Mouse (Mus musculus) liver, embryonic 11.5 days (tissue): Measurements from ENCODE around the gene Ube2d1. TPM values are rescaled to one million over a fixed set of nuclear protein-coding genes. Genes with fewer than 3 reads are reported as not detected.

ENCODE experiments used
- ATAC-seq: fragments of 200-750 bp; cut with Nextera tagmentation; replicated peaks from 2 replicates; pipeline ENCODE4 v1.8.0; 2017; ENCODE audit warnings: moderate number of reproducible peaks, mild to moderate bottlenecking, moderate TSS enrichment, moderate library complexity; ENCODE audit not compliant: low FRiP score
- DNase-seq: peaks from one replicate; pipeline ENCODE4 v3.0.0-alpha.2; 2017; ENCODE audit warnings: low spot score
- H3K27ac ChIP-seq: fragments of 300-500 bp; sonication (generic); 2 replicates; pipeline ENCODE4 v1.5.1; 2014; ENCODE audit warnings: mild to moderate bottlenecking, low read depth, low read length, control low read depth
- H3K27me3 ChIP-seq: fragments of 300-500 bp; sonication (generic); replicated peaks from 2 replicates; pipeline ENCODE4 v1.6.1; 2014; ENCODE audit warnings: low read length, mixed read lengths; ENCODE audit not compliant: control insufficient read depth, insufficient read depth
- H3K36me3 ChIP-seq: fragments of 300-500 bp; sonication (generic); 2 replicates; pipeline ENCODE4 v1.6.1; 2014; ENCODE audit warnings: mild to moderate bottlenecking, low read length, moderate library complexity, mixed read lengths; ENCODE audit not compliant: control insufficient read depth, insufficient read depth
- H3K4me1 ChIP-seq: fragments of 300-500 bp; sonication (generic); replicated peaks from 2 replicates; pipeline ENCODE4 v1.6.1; 2014; ENCODE audit warnings: low read length, mixed read lengths; ENCODE audit not compliant: control insufficient read depth, insufficient read depth
- H3K4me2 ChIP-seq: fragments of 300-500 bp; sonication (generic); 2 replicates; pipeline ENCODE4 v1.6.1; 2014; ENCODE audit warnings: mild to moderate bottlenecking, control low read depth, moderate library complexity
- H3K4me3 ChIP-seq: fragments of 300-500 bp; sonication (generic); 2 replicates; pipeline ENCODE4 v1.5.1; 2014; ENCODE audit warnings: low read depth, low read length, control low read depth
- H3K9ac ChIP-seq: fragments of 300-500 bp; sonication (generic); 2 replicates; pipeline ENCODE4 v1.6.1; 2014; ENCODE audit warnings: low read depth, low read length, control low read depth
- H3K9me3 ChIP-seq: fragments of 300-500 bp; sonication (generic); 2 replicates; pipeline ENCODE4 v1.6.1; 2016; ENCODE audit warnings: low read length, inconsistent platforms, mixed read lengths; ENCODE audit not compliant: control insufficient read depth
- WGBS: fragments of 180-500 bp; shearing (Covaris S2); extraction: QIAGEN DNeasy Blood & Tissue Kit; methylation state at CpG from one replicate; pipeline ENCODE4 v1.1.7; 2014; 5-methylcytosine and 5-hydroxymethylcytosine counted together
- polyA plus RNA-seq: library from polyadenylated mRNA; unstranded; fragments of >200 nt; fragmentation: Nextera tagmentation; extraction: Ambion mirVana; gene quantifications from 2 replicates; pipeline ENCODE4 v1.2.1, GENCODE M21; 2014

The Ube2d1 gene
- polyA plus RNA-seq, 1 experiment from 2014 or later, result 41.6 TPM

- H3K4me2 ChIP-seq, result no peak overlapping the region
- H3K36me3 ChIP-seq, result no peaks in the 10 kb centered on the region; the same call in 1 of the 2 replicates
- ATAC-seq (no peak), DNase-seq (no peak)
- no peaks in the 10 kb centered on the region for H3K27me3 ChIP-seq
- H3K27ac ChIP-seq, result no peak overlapping the region
- 78% methylated on average over 5 of the region's 5 CpGs for WGBS
- H3K4me1 ChIP-seq, result no peaks in the 10 kb centered on the region
- no peaks in the 10 kb centered on the region for H3K9me3 ChIP-seq
- H3K4me3 ChIP-seq, result no peak overlapping the region
- H3K9ac ChIP-seq, result no peak overlapping the region
These were observed 33.2 kb downstream of the Ube2d1 start for GRCm38 (mm10) chr10:71251846-71252245.

- Histone ChIP-seq H3K27ac (no peak overlapping the region), H3K9ac (no peak overlapping the region), H3K4me2 (no peak overlapping the region), H3K27me3 (no peaks in the 10 kb centered on the region), H3K4me3 (no peak overlapping the region), H3K9me3 (no peaks in the 10 kb centered on the region), H3K4me1 (no peaks in the 10 kb centered on the region), H3K36me3 (no peaks in the 10 kb centered on the region)
- 87% methylated on average over 5 of the region's 5 CpGs for WGBS
- DNase-seq, result no peak
- ATAC-seq, result no peak
These were observed 33.8 kb downstream of the Ube2d1 start for GRCm38 (mm10) chr10:71251256-71251655.

- 85% methylated on average over 17 of the region's 17 CpGs for WGBS
- Histone ChIP-seq H3K4me3 (no peak overlapping the region), H3K27ac (no peak overlapping the region), H3K4me2 (no peak overlapping the region), H3K36me3 (no peaks in the 10 kb centered on the region), H3K9me3 (no peaks in the 10 kb centered on the region), H3K9ac (no peak overlapping the region), H3K4me1 (no peaks in the 10 kb centered on the region), H3K27me3 (no peaks in the 10 kb centered on the region)
- DNase-seq (no peak), ATAC-seq (no peak)
These were observed 34.6 kb downstream of the Ube2d1 start for GRCm38 (mm10) chr10:71250472-71250871.

GRCm38 (mm10) chr10:71249086-71249880 lies 35.8 kb downstream of the Ube2d1 start:
- Histone ChIP-seq H3K9ac (no peak overlapping the region), H3K27me3 (no peaks in the 10 kb centered on the region), H3K4me2 (no peak overlapping the region), H3K4me3 (no peak overlapping the region), H3K4me1 (no peaks in the 10 kb centered on the region), H3K9me3 (no peaks in the 10 kb centered on the region), H3K27ac (no peak overlapping the region), H3K36me3 (no peaks in the 10 kb centered on the region)
- 73% methylated on average over 10 of the region's 10 CpGs for WGBS
- DNase-seq, result no peak
- no peak for ATAC-seq

GRCm38 (mm10) chr10:71246956-71247355 lies 38.1 kb downstream of the Ube2d1 start:
- H3K4me3 ChIP-seq, result no peak overlapping the region
- no peak for DNase-seq
- WGBS, result 48% methylated on average over 7 of the region's 7 CpGs
- H3K27me3 ChIP-seq, result no peaks in the 10 kb centered on the region; the same call in 1 of the 2 replicates
- H3K4me1 ChIP-seq, result no peaks in the 10 kb centered on the region
- H3K4me2 ChIP-seq, result no peak overlapping the region
- H3K9me3 ChIP-seq, result no peaks in the 10 kb centered on the region
- H3K36me3 ChIP-seq, result no peaks in the 10 kb centered on the region
- H3K9ac ChIP-seq, result no peak overlapping the region
- no peak overlapping the region for H3K27ac ChIP-seq
- no peak for ATAC-seq

GRCm38 (mm10) chr10:71239479-71240120 lies 45.5 kb downstream of the Ube2d1 start:
- WGBS, result 58% methylated on average over 6 of the region's 6 CpGs
- H3K27ac ChIP-seq, result no peak overlapping the region
- no peaks in the 10 kb centered on the region; the same call in 1 of the 2 replicates for H3K27me3 ChIP-seq
- H3K9me3 ChIP-seq, result no peaks in the 10 kb centered on the region
- H3K9ac ChIP-seq, result no peak overlapping the region
- peaks cover 6% of the 10 kb centered on the region for H3K4me1 ChIP-seq
- peaks cover 8% of the 10 kb centered on the region for H3K36me3 ChIP-seq
- no peak overlapping the region for H3K4me3 ChIP-seq
- DNase-seq (no peak), ATAC-seq (no peak)
- H3K4me2 ChIP-seq, result peak overlapping the region; percentile 28; the same call in 1 of the 2 replicates

GRCm38 (mm10) chr10:71238240-71238554 lies 46.9 kb downstream of the Ube2d1 start, which contains the start of gene Tfam:
Gene Tfam (minus strand): TSS chr10:71238280.
- Histone ChIP-seq H3K36me3 (peaks cover 9% of the 10 kb centered on the region), H3K27ac (peak within 1 kb of the TSS; percentile 81), H3K27me3 (no peaks in the 10 kb centered on the region; the same call in 1 of the 2 replicates), H3K9me3 (no peaks in the 10 kb centered on the region), H3K4me1 (peaks cover 6% of the 10 kb centered on the region), H3K4me3 (peak within 1 kb of the TSS; percentile 94), H3K4me2 (peak within 1 kb of the TSS; percentile 75), H3K9ac (peak within 1 kb of the TSS; percentile 92)
- 6% methylated on average over 7 of the region's 7 CpGs for WGBS
- ATAC-seq (no peak), DNase-seq (no peak)

GRCm38 (mm10) chr10:71237516-71238239 lies 47.4 kb downstream of the Ube2d1 start:
- no peaks in the 10 kb centered on the region for H3K9me3 ChIP-seq
- H3K4me2 ChIP-seq, result peak overlapping the region; percentile 75
- WGBS, result under 1% methylated on average over 68 of the region's 68 CpGs
- peak overlapping the region; percentile 81 for H3K27ac ChIP-seq
- H3K4me3 ChIP-seq, result peak overlapping the region; percentile 94
- DNase-seq, result peak; percentile 99
- peaks cover 13% of the 10 kb centered on the region for H3K36me3 ChIP-seq
- no peaks in the 10 kb centered on the region; the same call in 1 of the 2 replicates for H3K27me3 ChIP-seq
- H3K4me1 ChIP-seq, result peaks cover 6% of the 10 kb centered on the region
- ATAC-seq, result peak; percentile 97
- peak overlapping the region; percentile 92 for H3K9ac ChIP-seq
